Mouse (Mus musculus) adrenal gland, adult 2 months (tissue): Measurements from ENCODE around the gene Nudcd3. TPM values are rescaled to one million over a fixed set of nuclear protein-coding genes. Genes with fewer than 3 reads are reported as not detected.
"Not testable (repeated sequence)": the region's sequence is repeated elsewhere in the genome, so short reads cannot be mapped to it uniquely, and the experiment has no call there.

ENCODE experiments used
- DNase-seq: peaks from one replicate; pipeline ENCODE4 v3.0.0; 2021
- polyA plus RNA-seq: library from polyadenylated mRNA; depleted of rRNA; stranded (reverse); fragments of >200 nt; gene quantifications from 2 replicates; pipeline ENCODE4 v1.2.3, GENCODE M21; 2012
- total RNA-seq, 2 experiments: library from RNA; stranded (reverse); gene quantifications; 2 replicates each; pipeline ENCODE4 v1.2.3; 2021

Gene Nudcd3
- total and polyA plus RNA-seq, 3 experiments = 37.5 to 69.0 (median 51.3) TPM

DNA sequence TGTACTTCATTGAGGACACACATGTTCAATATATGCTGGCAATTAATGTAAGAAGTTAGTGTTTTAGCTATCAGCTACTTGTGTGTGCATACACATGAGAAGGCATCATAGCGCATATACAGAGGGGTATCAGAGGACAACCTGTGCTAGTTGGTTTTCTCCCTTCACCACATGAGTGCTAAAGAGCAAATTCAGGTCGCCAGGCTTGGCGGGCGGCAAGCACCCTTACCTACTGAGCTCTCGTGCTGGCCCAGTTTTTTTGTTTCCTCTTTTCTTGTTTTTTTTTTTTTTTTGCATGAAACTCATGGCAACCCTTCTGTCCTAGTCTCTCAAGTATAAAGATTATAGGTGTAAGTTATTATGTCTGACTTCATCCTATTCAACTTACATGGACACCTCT is 77.6 kb downstream of the Nudcd3 start:
- no peak for DNase-seq

DNA sequence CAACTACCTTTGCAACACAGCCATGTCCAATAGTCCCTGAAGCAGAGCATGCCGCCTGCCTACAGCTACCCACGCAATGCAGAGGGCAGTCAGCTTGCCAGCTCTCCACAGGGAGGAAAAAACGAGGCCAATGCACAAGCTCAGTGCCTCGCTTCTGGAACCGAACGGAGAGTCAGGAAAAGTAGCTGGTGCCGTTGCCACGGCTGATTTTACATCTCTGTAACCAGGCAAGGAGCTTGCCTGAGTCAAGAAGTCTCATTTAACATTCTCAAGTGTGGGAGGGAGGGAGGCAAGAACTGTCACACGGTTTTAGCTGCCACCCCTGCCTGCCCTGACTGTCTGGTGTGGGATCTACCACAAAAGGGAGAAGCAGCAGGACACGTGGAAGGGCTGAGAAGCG is 79.6 kb downstream of the Nudcd3 start:
- no peak for DNase-seq

DNA sequence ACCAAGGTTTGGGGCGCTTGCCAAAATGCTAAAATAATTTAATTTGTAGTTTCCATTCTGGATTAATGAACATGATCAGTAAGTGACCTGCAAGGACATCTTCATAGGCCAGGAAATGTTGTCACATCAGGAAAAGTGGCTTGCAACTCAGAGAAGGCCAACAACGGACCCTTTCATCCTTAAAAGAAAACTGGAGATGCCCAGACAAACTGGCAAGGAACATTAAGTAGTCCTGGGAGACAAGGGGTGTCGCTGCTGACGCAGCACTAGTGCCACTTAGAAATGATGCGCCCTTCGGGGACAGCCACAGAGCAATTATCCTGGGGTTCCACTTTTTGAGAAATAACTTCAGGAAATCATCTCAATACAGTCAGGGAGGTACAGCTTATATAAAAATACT is 80.2 kb downstream of the Nudcd3 start:
- no peak for DNase-seq

DNA sequence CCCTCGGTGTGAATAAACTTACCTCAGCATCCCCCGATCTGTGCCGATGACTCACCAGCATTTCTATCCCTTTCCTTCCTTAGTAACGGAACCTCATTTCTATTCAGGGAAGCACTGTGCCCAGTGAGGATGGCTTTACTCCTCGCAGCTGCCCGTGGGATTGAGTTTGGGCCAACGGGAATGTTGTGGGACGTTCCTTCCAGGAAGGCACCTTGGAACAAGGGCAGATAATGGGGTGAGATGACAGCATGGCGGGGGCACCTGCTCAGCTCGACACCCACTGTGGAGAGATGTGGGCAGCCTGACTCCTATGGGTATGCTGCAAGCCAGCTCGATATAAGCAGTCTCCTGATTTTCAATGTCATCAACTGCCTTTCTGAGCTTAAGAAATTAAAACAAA is 80.9 kb downstream of the Nudcd3 start:
- no peak for DNase-seq

DNA sequence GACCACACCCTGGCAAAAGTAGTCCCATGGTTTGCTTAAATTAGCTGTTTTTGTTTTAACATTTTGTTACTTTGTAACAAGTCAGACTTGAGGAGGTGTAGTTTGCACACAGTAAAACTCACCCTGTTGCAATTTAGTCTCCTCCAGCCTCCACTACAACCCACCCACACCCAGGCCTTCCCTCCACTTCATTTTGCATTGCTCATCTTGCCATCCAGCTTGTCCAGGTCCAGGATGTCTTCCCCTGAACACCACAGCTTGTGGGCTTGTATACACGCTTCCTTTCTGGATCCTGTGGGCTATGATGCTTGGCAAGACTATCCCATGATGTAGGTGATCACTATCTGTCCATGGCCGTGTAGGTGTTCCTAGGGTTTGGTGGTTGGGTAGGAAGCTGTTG is 82.3 kb downstream of the Nudcd3 start:
- no peak for DNase-seq

DNA sequence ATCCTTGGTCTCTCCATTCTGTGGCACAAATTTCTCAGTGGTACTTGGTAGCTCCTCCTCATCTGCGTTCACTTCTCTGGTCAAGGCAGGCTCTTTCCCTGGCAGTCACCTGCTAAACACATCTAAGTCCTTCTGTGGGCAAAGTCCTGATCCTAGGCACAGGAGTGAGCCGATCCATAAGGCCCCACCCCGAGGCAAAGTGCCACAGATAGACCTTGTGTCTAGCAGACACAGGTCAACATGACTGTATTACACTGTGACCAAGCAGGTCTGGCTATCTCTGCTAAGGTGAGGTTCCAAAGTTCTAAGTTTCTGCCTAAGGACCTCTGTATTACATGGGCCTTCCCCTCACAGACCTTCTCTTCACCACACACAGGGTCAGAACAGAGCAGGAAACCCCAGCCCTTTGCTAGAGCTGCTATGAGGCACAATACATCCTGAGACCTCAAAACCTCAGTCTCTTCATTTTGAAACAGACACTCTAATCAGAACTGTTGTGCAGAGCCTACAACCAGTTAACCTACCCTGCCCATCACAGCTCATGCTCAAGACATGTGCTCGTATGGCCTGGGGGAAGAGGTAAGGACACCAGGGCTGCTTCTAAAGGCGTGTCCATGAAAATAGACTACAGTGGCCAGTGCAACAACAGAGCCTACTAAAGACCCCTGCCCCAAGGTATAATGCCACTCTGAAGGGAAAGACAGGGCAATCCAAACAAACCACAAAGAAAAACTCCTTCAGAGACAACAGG is 88.3 kb downstream of the Nudcd3 start:
- no peak for DNase-seq

DNA sequence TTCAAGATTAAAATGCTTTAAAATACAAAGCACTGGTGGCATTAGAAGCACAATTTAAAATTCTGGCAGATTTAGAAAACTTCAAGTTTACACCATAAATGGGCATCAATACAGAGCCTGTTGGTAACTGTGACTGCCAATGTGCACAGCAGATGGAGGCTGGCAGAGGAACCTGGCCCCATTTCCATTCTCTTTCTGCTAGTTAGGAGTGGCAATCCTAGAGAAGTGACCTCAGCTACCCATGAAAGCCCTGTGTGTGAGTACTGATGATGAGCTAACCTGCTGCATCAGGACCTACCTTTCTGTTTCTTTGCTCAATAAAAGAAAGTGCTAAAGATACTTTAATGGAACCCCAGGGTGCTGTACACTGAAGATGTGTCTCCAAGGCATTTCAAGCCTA is 90.2 kb downstream of the Nudcd3 start:
- no peak for DNase-seq

DNA sequence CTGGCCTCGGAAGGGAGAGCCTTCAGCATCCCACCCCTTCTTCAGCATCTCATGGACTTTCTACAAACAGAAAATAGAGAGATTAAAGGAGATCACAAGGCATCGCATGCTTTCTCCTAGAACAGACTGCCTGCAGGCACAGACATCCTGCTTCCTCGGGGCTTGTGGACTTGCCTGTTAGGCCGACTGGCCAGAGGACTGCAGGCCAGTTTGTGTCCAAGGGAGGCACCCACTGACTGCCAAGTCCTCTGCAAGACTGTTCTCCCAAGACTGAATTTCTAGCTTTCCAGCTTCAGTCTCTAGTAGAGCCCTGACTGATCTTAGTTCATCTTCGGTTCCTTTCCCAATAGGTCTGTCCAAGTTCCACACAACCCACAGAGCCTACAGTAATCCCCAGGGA is 91.9 kb downstream of the Nudcd3 start:
- no peak for DNase-seq

DNA sequence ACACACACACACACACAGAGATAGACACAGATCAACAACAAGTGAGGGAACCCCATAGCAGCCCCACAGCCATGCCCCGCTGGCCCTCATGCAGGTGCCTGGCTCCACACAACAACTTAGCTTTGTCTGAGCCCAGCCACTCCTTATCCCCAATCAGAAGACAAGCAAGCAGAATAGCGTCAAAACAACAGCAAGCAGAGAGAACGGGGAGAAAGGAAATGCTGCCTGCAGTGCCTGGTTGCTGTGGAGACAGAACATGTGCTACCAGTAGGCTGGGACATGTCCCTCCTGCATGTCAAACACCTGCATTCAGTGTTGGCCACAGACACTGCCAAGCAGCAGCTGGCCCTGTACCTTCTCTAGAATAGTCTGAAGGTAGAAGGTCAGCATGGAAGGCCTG is 92.5 kb downstream of the Nudcd3 start:
- no peak for DNase-seq

DNA sequence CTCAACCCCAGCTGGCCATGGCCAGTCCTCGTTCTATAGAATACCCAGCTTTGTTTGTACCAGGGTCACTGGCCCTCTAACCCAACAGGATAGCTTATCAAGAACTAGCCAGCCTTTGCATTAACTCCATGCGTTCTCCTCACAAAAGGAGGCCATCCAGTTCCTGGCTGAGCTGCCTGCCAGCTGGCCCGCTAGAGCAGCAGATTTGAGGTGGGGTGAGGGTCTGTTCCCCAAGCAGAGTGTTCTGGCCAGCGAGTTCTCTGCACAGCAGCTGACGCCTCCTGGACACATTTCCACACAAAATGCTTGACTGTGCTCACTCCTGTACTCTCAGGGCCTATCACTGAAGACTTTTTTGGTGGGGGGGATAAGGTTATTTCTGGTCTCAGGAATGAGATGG is 95.5 kb downstream of the Nudcd3 start:
- DNase-seq = no peak

DNA sequence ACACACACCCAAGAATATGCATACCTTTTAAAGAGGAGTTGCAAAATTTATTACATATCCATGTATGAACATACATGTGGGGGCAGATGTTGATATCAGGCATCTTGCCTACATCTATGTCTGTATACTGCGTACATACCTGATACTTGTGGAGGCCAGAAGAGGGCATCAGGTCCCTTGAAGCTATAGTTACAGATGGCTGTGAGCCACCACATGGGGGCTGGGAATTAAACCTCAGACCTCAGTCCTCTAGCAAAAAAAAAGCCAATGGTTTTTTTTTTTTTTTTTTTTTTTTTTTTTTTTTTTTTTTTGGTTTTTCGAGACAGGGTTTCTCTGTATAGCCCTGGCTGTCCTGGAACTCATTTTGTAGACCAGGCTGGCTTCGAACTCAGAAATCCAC is 103.6 kb downstream of the Nudcd3 start:
- not testable (repeated sequence) for DNase-seq

DNA sequence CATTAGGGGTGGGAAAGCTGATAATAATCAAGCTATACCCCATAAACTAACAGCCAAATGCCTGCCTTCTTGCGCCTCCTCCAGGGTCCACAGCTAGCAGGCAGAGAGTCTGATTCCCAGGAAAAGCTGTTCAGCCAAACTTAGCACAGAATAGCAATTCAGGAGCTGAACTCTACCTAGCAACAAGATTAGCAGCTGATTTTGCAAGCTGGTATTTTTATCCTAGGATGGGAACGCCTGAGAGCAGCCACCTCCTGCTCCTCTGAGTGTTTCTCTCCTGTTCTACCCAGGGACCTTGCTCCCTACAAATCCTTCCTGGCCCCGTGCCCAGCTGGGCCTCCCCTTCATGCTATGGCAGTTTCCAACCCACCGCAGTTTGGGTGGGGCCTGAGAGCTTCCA is 113.2 kb downstream of the Nudcd3 start:
- DNase-seq = no peak

DNA sequence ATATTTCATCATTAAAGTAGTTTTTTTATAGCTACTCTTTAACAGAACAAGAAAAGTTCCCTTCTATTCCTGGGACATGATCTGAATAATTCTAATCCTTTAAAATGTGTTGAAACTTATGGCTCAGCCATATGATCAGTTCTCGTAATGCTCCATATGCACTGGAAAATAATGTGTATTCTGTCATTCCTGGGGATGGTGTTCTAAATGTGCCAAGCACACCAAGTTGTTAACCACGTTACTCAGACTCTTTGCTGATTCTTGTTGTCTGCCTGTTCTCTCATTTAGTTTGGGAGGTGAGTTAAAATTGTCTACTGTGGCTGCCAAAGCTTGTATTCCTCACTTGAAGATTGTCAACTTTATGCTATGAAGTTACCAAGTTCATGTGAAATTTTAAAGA is 121.5 kb downstream of the Nudcd3 start:
- no peak for DNase-seq

DNA sequence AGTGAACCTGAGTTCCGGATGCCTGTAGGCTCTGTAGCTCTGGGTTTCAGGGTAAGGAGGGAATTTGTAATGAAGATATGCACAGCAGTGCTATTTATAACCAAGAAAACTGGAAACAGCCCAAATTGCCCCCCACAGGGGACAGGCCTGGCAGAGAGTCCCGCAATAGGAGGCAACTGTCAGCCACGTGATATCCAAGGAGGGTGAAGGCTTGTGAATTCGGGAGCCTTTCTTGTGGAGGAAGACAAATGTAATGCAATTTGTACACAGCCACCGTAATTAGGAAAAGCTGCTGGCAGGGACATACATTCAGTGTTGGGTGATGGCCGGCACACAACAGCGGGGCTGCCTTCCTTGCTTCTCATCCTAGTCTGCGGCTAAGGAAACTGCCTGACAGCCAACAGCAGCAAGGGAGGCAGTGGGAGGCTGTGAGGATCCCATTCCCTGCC is 124.6 kb downstream of the Nudcd3 start:
- DNase-seq = no peak

DNA sequence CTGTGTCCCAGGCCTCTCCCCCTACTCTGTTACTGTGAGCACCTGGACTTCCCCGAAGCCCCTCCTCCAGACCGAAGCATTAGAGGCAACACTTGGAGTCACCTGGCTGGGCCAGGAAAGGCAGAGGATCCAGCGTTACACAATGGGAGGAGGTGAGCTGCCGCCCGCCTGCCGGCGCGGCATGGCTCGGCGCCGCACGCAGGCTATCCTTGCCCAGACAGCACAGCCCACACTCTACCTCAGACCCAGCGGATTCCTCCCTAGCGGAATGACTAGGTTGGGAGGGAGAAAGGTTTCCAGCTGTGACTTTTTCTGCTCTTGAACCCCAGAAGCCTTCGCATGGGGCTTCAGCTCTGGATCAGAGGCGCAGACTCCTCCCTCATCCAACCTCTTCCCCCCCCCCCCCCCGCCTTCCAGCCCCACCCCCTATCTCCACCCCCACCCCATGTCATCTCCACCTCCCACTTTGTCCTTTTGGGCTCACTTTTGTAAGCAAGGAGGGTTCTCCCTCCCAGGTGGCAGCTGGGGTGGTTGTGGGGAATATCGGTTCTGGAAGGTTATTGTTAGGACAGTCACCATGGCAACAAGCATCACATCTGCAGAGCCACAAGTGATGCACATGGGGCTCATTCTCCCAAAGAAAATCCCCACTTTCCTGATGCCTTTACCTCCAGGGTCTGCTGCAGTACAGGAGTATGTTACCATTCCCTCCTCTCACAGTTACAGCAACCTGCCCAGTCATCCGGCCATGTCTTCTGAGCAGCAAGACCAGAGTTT is 131.8 kb downstream of the Nudcd3 start:
- DNase-seq = no peak

DNA sequence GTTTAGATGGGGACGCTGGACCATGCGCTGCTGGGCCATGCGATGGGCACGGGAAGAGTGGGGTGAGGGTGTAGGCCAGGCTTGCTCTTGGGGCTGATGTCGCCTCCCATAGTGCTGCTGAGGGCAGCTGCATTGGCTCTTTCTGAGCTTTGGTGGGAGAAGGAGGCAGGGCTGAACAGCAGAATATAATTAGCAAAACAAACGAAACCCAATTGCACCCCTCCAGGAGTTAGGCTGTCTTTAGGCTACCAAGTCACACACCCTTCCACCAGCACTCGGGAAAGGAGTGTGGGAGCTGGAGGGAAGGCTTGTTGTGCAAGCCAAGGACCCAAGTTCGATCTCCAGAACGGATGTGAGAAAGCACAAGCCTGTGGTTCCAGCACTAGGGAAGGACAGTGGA is 133.1 kb downstream of the Nudcd3 start:
- DNase-seq = no peak

DNA sequence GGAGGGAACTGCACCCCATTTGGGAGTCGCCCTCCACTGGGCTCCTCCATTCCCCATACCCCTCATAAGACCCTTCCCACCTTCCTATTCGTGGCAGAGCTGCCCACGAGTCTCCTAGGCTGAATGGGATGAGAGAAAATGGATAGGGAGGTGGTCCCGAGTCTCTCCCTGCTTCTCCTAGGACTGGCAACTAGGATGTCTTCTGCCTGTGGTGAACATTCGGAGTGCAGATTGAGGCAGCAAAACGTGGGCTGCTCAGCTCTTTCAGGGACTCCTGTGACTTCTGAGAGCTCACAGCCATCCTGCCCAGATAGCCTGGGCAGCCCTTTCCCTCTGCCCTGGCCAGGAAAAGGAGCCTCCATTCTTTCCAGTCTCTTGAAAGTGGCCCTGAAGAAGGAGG is 134.0 kb downstream of the Nudcd3 start, which contains the start of gene Camk2b:
Gene Camk2b (minus strand): TSS at position 187 of the 400 bp plus-strand sequence.
- no peak for DNase-seq

DNA sequence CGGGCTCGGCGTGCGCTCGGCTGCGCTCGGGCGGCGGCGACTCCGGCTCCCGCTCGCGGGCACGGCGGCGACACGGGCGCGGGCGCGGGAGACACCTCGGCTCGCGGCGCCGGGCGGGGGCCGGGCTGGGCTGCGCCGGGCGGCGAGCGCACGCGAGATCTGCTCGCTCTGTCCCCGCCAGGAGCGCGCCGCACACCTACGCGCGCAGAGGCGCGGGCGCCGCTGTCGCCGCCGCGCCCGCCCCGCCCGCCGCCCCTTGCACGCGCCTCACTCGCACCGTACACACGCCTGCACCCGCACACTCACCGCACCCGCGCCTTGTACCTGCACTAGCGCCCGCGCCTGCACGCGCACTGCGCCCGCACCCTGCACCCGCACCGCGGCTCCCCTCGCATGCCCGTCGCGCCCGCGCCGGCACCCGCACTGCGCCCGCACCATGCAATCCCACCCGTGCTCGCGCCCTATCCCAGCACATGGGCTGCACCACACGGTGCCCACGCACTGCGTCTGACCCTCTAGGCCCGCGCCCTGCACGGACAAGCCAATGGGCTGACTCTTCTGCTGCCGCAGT is 134.6 kb downstream of the Nudcd3 start:
- DNase-seq = peak; percentile 24

DNA sequence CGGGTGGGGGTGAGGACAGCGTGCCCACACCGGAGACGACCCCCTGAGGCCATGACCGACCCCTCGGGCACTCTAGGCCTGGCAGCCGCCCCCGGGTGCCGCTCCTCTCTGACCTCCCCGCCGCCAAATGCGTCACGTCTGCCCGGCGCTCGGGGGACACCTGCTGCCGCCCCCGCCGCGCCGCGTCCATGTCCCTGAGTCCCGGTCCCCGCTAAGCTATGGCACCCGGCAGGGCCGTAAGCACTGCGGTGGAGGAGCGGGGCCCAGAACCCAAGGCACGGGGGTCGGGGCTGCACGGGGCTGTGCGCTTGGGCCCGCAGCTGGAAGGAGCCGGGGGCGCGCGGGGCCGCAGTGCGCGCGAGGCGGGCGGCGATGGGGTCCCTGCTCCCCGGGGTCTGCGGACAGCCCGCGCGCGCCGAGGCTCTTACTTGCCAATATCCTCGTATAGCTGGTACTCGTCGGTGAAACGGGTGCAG is 135.1 kb downstream of the Nudcd3 start:
- peak; percentile 15 for DNase-seq

DNA sequence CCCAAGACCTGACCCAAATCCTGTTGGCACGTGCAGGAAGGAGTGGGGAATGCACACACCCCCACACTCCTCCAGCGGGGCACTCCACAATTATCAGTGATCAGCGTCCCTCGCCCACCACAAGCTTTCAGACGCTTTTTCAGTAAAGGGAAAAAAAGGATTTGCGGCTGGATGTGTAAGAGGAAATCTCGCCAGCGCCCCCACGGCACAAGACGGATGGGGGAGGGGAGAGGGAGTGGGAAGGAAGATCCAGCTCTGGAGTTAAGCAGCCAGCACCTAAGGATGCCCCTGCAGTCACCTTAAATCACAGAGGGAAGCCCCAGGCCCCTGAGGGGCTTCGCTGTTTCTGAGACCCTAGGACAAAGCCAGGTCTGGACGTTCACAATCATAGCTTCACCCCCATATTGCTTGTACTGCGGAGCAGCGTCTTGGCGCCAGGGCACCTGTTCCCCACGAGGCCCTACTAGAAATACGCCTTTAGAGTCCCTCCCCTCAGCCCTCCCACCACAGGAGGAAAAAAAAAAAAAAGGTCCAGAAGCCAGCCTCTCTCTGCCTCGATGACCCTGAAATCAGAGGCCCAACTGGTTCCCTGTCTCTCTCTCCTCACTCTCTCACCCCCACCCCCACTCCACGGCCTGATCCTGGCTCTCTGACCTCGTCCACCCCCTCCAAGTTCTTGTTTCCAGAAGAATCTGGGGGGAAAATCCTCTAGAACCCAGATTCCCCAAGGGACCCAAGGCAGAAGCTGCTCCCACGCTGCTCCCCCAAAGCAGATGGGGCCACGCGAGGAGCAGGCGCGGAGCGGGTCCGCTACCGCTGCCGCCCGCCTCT is 135.8 kb downstream of the Nudcd3 start:
- DNase-seq = no peak

DNA sequence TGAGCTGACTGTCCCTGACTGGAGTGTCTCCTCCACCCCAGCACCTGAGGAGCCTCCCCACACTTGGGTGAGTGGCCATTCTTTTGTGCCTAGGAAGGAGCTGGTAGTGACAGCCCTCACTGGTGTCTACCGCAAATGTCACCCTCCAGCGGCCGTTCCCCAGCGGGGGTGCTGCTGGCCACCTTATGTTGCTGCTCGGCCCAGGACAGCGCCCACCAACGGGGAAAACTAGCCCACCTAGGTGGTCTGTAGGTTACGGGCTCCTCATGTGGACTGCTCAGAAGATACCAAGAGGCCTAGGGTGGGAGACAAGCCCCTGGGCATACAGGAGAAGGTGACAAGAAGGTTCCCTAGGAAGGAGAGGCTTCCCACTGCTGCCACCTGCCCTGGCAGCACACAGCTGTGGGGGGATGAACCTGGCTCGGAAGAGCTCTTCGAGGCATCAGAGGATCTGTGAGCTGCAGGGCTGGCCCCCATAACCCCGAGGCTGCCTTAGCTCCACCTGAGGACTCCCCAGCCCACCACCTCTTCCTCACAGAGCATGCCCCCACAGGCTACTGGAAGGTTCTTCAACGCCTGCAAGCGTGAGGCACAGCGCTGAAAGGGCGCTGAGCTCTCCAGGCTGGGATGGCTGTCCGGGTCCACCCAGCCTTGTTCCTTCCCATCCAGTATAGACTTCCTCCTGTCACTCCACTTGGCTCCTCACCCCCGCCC is 136.6 kb downstream of the Nudcd3 start:
- DNase-seq = no peak
